Mouse (Mus musculus) right cerebral cortex, adult 18-20 months (tissue): ENCODE results near the gene Nhlrc3.

ENCODE experiments used
- DNase-seq: peaks from one replicate; pipeline ENCODE4 v3.0.0; 2022; ENCODE audit warnings: mixed read lengths

The Nhlrc3 gene

DNA sequence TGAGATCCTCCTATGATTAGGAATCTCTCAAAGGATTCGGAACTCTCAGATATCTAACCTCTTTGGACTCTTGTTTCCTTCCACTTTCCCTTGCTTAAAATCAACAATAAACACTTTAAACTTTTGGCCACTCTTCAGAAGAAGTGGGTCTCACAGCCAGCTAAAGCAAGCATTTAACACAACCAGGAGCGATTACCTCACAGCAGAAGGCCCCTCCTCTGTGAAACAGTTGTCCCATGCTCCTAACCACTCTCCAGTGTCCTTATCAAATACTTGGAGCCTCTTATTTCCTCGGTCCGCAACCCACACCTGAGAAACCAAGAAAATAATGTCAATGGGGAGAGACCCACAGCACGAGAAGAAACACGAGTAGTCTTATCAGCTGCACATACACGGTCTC lies 9.8 kb downstream of the Nhlrc3 start:
- no peak for DNase-seq

DNA sequence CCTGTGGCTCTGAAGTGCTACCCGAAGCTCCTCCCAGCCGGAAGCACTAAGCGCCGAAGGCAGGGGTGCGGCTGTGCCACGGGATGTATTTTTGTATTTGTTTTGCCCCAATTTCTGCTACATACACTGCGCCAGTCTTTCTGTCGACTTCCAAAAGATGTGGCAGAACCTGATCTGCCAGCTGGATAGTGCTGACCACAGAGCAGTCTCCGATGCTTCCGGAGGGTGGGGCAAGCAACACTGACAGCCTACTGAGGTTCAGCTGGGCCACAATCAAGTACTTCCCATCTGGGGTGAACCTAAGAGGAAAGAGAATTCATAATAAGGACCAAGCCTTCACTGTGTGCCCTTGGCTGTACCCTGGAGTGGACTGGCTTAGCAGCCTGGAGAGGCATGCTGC lies 10.8 kb downstream of the Nhlrc3 start:
- no peak for DNase-seq

DNA sequence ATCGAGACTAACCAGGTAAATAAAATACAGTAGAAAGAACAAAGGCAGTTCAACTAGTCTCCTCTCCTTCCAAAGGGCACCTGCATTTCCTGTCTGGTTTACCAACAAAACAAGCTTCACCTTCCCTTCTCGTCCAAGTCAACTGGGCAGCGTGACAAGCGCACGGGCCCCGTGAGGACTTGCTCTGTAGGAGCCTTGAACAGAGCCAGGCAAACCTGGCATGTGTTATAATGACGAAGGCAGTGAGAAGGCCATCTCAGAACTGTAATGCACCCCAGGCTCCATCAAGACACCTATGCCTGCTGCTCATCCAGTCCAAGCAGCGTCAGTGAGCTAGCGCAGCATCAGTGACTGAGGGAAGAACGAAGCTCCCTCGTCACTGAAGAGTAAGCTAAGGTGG lies 12.5 kb downstream of the Nhlrc3 start:
- DNase-seq, result no peak

DNA sequence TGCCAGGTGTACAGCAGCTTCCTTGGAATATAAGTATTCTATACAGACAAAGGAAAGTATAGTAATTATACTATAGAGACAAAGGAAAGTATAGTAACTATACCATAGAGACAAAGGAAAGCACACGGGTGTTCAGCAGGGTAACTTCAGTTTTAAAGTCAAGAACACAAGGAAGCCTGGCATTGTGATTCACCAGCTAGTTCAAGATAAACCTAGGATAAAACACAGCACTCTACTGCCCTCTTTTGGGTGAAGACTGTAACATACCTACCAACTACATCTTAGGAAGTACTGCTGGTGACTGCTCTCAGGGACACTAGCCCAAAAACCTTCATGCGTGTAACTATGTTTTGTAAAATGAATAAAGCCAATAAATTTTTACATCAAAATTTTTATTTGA lies 14.9 kb downstream of the Nhlrc3 start:
- DNase-seq, result peak; percentile 78

DNA sequence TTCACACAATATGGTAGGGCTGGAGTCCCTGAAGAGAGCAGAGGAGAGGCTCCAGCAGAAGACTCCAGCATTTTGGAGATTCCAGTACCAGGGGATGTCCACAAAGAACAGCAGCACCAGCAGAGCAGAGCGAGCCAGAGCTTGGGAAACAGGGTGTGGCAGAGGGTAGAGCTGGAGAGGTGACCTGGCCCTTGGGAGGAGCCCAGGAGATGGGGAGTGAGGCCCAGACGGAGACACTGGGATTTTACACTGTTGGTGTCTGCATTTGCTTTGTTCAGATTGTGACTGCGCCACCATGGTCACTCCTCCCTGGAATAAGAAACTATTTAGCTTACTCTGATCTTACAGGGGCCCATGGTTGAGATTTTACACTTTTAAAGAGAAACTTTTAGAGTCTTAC lies 16.3 kb downstream of the Nhlrc3 start:
- DNase-seq, result no peak

DNA sequence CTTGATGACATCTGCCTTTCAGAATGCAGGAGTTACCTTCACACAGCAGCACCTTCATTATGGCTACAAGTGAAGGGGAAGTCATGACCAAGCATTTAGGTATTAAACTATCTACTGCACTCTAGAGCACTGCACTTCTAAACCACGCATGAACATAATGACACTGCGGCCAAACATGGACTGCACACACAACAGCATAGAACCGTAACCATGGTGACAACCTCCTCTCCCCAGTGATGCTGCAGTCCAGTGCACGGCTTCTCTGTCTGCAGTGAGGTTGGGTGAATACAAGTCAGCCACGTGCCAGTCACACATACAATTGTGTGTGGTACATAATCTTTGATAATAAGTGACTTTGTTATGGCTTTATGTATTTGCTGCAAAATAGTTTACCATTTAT lies 17.6 kb downstream of the Nhlrc3 start:
- no peak for DNase-seq

DNA sequence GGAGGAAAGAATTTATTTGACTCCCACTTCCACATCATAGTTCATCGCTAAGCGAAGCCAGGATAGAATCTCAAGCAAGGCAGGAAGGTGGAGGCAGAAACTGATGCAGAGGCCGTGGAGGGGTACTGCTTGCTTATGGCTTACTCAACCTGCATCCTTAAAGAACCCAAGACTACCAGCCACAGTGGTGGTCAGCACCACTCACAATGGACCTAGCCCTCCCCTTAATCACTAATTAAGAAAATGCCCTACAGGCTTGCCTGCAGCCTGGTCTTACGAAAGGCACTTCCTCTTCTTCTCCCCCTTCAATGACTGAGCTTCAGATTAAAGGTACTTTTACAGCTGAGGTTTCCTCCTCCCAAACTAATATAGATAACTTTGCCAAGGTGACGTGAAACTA lies 26.6 kb downstream of the Nhlrc3 start:
- DNase-seq, result no peak

DNA sequence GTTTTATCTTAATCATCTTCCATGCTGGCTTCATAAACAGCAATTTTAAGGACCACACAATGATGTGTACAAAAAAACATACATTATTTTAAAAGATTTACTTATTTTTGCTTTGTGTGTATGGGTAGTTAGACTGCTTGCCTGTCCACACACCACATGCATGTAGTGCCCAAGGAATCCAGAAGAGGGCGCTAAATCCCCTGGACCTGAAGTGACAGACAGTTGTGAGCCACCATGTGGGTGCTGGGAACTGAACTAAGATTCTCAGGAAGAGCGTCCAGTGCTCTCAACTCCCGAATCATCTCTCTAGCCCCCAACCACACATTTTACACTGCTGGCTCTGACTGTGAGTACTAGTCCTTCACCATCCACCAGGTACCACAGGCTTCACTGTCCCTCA lies 28.5 kb downstream of the Nhlrc3 start:
- no peak for DNase-seq

DNA sequence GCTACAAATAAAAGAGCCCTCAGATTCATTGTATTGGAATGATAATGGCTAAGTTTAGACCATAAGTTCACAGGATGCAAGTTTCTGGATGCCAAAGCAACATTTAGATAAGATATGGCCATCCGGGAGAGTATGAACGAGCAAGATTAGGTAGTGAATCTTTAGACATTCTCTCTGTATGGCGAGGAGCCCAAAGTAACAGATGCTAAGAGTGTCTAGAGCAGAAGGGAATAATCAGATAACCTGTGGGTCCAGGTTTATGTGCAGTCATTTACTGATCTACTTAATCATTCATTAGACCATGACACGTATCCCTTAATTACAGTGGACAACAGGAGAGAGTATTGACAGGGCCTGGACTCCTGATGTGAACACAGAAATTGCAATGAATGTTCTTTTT lies 39.6 kb downstream of the Nhlrc3 start:
- DNase-seq, result no peak

DNA sequence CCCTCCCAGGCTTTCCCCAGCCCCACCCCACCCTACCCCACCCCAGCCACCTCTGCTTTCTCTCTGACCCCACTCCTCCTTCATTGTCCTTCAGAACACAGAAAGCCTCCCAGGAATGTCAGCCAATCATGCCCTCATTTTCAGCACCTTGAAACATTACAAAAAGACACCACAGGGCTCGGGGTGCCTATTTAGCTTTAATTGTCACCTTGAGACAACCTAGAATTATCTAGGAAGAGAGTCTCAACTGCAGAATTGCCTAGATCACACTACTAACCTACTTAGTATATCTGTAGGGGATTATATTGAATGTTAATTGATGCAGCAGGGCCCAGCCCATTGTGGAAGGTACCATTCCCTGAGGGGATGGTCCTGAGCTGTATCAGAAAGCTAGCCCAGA lies 40.4 kb downstream of the Nhlrc3 start:
- no peak for DNase-seq

DNA sequence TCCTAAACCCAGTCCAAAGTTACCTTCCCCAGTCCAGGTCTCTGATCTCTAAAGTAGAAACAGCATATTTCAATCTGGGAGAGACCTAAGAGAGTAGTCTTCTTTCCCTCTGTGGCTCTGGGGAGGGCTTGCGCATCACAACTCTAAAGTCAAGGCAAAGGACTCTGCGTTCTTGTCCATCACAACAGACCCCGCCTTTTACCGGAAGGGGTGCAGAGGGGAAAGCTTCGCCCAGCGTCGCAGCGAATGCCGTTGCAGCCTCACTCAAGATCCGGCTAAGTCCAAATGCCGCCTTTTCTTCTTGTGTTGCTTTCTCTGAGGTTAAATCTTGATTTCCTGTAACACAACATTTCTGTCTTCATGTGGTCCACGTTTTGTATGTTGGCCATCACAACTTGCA lies 41.5 kb downstream of the Nhlrc3 start:
- no peak for DNase-seq

DNA sequence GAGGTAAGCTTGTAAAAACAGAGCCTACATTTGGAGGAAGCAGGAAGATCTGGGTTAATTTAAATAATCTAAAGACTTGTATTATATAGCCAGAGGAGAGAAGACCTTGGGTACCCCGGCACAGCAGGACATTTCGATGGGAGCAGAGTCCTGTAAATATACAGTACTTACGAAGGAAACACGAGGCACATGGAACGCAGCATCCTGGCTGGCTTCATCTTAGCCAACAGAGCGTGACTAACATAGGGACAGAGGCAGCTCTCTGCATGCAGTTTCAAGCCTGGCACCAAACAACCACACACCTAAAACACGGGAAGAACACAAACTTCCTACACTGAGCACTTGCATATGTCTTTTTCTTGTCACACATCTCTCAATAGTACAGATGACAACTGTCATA lies 45.4 kb downstream of the Nhlrc3 start:
- no peak for DNase-seq

DNA sequence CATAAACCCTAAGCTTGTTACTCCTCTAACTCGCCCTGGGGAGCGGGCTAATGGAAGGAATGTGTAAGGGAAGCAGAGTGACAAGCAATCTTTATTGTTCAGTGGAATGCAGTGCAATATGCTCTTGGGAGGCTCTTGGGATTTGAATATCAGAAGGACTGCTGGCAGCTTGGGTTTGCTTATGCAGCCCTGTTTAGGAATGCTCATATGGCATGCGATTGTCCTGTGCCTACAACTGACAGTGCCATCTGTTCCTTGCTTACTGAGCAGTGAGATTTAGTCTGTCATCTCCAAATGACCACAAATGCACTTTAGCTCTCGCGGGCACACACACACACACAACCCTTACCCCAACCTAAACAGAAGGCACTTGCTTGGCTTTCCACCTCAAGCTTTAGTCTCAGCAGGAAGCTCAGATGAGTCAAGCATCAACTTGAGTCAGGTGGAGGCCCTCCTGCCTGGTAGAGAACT lies 47.1 kb downstream of the Nhlrc3 start:
- DNase-seq, result peak; percentile 15

DNA sequence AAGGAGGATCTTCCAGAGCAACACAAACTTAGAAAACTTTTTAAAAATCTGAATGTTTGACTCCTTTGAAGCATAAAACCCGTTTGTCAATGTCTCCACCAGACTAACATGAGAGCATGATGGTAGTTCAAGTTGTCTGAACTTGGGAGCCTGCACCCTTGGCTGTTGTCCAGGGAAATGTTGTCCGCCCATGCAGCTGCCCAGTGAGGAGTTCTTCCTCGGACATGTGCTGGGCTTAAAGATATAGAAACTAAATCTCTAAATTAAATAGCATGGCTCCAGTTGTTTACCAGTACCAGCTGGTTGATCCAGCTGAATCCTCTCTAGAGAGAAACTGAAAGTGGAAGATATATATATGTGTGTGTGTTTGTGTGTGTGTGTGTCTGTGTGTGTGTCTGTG lies 49.2 kb downstream of the Nhlrc3 start:
- no peak for DNase-seq

DNA sequence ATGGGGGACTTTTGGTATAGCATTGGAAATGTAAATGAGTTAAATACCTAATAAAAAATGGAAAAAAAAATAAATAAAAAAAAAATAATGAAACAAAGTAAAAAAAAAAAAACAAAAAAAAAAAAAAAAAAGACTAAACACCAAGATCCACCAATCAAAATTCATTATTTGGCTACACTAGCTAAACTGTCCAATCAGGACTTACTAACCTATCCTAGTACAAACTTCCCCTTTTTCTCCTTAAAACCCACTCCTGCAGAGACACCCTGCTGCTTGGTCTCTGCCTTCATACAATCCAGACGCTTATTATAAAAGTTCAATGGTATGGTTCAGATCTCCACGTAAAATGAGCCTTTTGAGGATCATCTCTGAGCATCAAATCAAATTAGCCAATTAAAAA lies 49.7 kb downstream of the Nhlrc3 start:
- no peak for DNase-seq

DNA sequence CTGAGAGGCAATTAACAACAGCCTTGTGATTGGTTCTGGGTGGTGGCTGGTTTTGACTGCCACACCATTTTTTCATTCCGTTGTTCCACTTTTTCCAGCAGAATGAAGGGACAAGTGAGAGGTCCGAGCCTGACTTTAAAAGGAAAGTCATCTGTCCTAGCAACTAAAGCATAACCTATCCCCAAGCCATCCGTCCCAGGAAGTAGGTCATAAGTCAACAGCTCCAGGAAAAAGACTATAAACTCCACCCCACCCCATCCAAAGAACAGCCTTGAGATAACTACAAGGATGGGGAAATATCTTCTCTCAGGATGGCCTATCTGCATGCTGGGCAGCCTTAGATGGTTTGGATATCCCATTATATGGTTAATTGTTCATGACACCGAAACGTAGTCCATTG lies 50.9 kb downstream of the Nhlrc3 start:
- DNase-seq, result no peak

DNA sequence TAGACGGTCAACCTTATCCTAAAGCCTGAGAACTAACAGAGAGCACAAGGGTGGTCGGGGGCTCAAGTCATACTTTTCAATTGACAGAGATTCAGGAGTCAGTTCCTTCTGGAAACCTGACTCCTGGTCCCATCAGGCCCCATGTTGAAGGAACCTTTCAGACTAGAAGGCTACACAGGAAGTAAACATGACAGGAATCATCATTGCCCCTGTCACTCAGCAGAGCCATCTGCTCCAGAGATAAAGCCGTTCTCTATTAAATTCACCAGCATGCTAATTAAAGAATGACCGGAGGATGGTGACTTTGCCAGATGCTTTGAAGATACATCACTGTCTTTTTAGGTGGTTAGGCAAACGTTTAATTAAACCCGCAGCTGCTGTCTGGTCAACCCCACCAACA lies 53.1 kb downstream of the Nhlrc3 start:
- DNase-seq, result no peak

DNA sequence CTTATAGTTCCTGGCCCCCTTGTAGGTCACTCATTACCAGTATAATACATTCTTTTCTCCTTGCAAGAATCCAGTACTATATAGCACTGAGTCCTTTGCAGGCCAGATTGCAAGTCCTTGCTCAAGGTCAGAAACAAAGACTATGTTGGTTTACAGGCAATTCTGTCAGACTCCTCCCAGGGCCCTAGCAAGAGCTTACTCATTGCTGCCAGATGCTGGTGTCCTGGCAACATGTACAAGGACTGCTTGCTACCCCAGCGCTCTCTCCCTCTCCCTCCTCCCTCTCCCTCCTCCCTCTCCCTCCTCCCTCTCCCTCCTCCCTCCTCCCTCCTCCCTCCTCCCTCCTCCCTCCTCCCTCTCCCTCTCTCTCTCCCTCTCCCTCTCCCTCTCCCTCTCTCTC lies 56.0 kb downstream of the Nhlrc3 start:
- no peak for DNase-seq
